Mouse (Mus musculus): Measurements from ENCODE around the gene 2610028H24Rik. TPM values are rescaled to one million over a fixed set of nuclear protein-coding genes. Genes with fewer than 3 reads are reported as not detected.

2610028H24Rik gene
- total and polyA plus RNA-seq, 3 experiments = 0.25 TPM; not detected in 2

DNA sequence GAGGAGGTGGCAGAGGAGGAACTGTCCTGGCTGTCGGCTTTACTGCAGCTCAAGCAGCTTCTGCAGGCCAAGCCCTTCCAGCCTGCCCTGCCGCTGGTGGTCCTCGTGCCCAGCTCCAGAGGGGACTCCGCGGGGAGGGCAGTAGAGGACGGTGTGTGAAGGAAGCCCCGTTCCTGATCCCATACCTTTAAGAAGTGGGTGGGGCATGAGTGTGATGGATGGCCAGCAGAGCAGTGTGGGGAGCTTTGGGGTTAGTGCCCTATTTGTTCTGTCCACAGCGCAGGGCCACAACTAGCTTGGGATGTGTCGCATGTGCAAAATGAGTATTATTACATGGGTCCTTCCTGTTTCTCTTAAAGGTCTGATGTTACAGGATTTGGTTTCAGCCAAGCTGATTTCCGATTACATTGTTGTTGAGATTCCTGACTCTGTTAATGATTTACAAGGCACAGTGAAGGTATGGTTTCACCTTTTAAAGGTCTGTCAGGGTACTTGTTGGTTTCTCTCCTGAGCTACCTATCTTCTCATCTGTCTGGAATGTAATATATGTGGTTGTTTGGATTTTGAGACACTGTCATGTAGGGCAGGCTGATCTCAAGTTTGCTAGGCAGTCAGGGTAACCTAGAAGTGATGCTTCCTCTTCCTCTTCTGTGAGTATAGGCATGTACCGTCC lies 55.5 kb downstream of the 2610028H24Rik start:
- Histone ChIP-seq H3K9me3 (replicated peaks; ENCODE audit: low read length) (no peaks in the 10 kb centered on the region), H3K4me3 (replicated peaks in 1 of 3; ENCODE audit: low read depth in 2 of 3, low read length in 2 of 3, poor library complexity in 1 of 3) (no peak overlapping the region), H3K27ac (ENCODE audit: insufficient read depth, low read depth) (no peak overlapping the region), H3K4me1 (ENCODE audit: control insufficient read depth in 1 of 2, insufficient read depth in 2 of 2) (no peaks in the 10 kb centered on the region), H3K79me2 (replicated peaks; ENCODE audit: control insufficient read depth, extremely low read depth, insufficient read depth, poor library complexity, severe bottlenecking) (no peaks in the 10 kb centered on the region), H3K4me2 (ENCODE audit: insufficient read depth, low read depth, poor library complexity, severe bottlenecking) (no peak overlapping the region), H3K9ac (ENCODE audit: insufficient read depth, low read depth) (no peak overlapping the region), H3K27me3 (replicated peaks) (no peaks in the 10 kb centered on the region), H3K36me3 (replicated peaks in 1 of 2; ENCODE audit: control insufficient read depth in 1 of 2, insufficient read depth in 1 of 2, low read length in 1 of 2) (peaks cover 70 to 90% of the 10 kb centered on the region in 2 experiments)
- in situ Hi-C loops (cut with MboI; ENCODE audit: low pct_ligation_motif_present, low pct_unique_long_range_greater_than_20kb, low sequenced_read_pairs) = no loop called here
- dilution Hi-C loops (cut with MboI; ENCODE audit: extremely low pct_ligation_motif_present, extremely low pct_unique_long_range_greater_than_20kb, low sequenced_read_pairs) = no loop called here
- DNase-seq (ENCODE audit: extremely low read depth) = no peak
- no peak for TF ChIP-seq GABPA (IDR thresholded peaks at IDR 0.05; ENCODE audit: insufficient replicate concordance, low read depth, low read length)
- TF ChIP-seq NRF1 (IDR thresholded peaks at IDR 0.05; ENCODE audit: low read depth, low read length) = no peak
- no peak for TF ChIP-seq CTCF (conservative IDR thresholded peaks at IDR 0.05 in 1 of 2, IDR thresholded peaks at IDR 0.05 in 1 of 2; ENCODE audit: low read depth in 2 of 2, low read length in 2 of 2)
- TF ChIP-seq ELF1 (IDR thresholded peaks at IDR 0.05; ENCODE audit: low read depth, low read length) = no peak
- TF ChIP-seq ZNF384 (IDR thresholded peaks at IDR 0.05; ENCODE audit: low read depth, low read length) = no peak
- TF ChIP-seq ZC3H11A (IDR thresholded peaks at IDR 0.05; ENCODE audit: low read depth, low read length) = no peak
- TF ChIP-seq POLR2AphosphoS2 (IDR thresholded peaks at IDR 0.05; ENCODE audit: low read depth, low read length) = no peak
- no peak for TF ChIP-seq TBP (conservative IDR thresholded peaks at IDR 0.05; ENCODE audit: low read depth, low read length)
- no peak for TF ChIP-seq JUND (conservative IDR thresholded peaks at IDR 0.05; ENCODE audit: low read depth, low read length)
- no peak for TF ChIP-seq CHD2 (IDR thresholded peaks at IDR 0.05; ENCODE audit: low read length)
- no peak for TF ChIP-seq MYC (IDR thresholded peaks at IDR 0.05; ENCODE audit: low read depth, low read length)
- no peak for TF ChIP-seq USF1 (IDR thresholded peaks at IDR 0.05; ENCODE audit: low read depth, low read length)
- TF ChIP-seq TCF12 (IDR thresholded peaks at IDR 0.05; ENCODE audit: low read depth, low read length) = no peak

GRCm38 (mm10) chr10:76505865-76506264 lies 57.0 kb downstream of the 2610028H24Rik start:
- H3K4me3 ChIP-seq (replicated peaks in 1 of 3; ENCODE audit: low read depth in 2 of 3, low read length in 2 of 3, poor library complexity in 1 of 3) = no peak overlapping the region
- peaks cover 64 to 90% of the 10 kb centered on the region in 2 experiments for H3K36me3 ChIP-seq (replicated peaks in 1 of 2; ENCODE audit: control insufficient read depth in 1 of 2, insufficient read depth in 1 of 2, low read length in 1 of 2)
- dilution Hi-C loops (cut with MboI; ENCODE audit: extremely low pct_ligation_motif_present, extremely low pct_unique_long_range_greater_than_20kb, low sequenced_read_pairs) = no loop called here
- no peak overlapping the region for H3K4me2 ChIP-seq (ENCODE audit: insufficient read depth, low read depth, poor library complexity, severe bottlenecking)
- H3K79me2 ChIP-seq (replicated peaks; ENCODE audit: control insufficient read depth, extremely low read depth, insufficient read depth, poor library complexity, severe bottlenecking) = no peaks in the 10 kb centered on the region
- no peak for DNase-seq (ENCODE audit: extremely low read depth)
- in situ Hi-C loops (cut with MboI; ENCODE audit: low pct_ligation_motif_present, low pct_unique_long_range_greater_than_20kb, low sequenced_read_pairs) = no loop called here
- no peaks in the 10 kb centered on the region for H3K27me3 ChIP-seq (replicated peaks)
- H3K27ac ChIP-seq (ENCODE audit: insufficient read depth, low read depth) = no peak overlapping the region
- no peaks in the 10 kb centered on the region for H3K4me1 ChIP-seq (ENCODE audit: control insufficient read depth in 1 of 2, insufficient read depth in 2 of 2)
- TF ChIP-seq RCOR1 (conservative IDR thresholded peaks at IDR 0.05; ENCODE audit: low read depth, low read length) = no peak
- no peak for TF ChIP-seq TBP (conservative IDR thresholded peaks at IDR 0.05; ENCODE audit: low read depth, low read length)
- no peak for TF ChIP-seq ZC3H11A (IDR thresholded peaks at IDR 0.05; ENCODE audit: low read depth, low read length)
- TF ChIP-seq CHD1 (IDR thresholded peaks at IDR 0.05; ENCODE audit: low read depth, low read length) = no peak
- TF ChIP-seq USF1 (IDR thresholded peaks at IDR 0.05; ENCODE audit: low read depth, low read length) = no peak
- TF ChIP-seq GABPA (IDR thresholded peaks at IDR 0.05; ENCODE audit: insufficient replicate concordance, low read depth, low read length) = no peak
- no peak for TF ChIP-seq MAFK (IDR thresholded peaks at IDR 0.05; ENCODE audit: insufficient replicate concordance, low read length)
- no peak for TF ChIP-seq HCFC1 (IDR thresholded peaks at IDR 0.05; ENCODE audit: low read depth, low read length)
- no peak for TF ChIP-seq BHLHE40 (IDR thresholded peaks at IDR 0.05; ENCODE audit: low read depth, low read length)
- no peak for TF ChIP-seq MEF2A (IDR thresholded peaks at IDR 0.05; ENCODE audit: borderline replicate concordance, low read depth, low read length)
- no peak for TF ChIP-seq POLR2A (IDR thresholded peaks at IDR 0.05; ENCODE audit: low read depth, low read length)
- TF ChIP-seq ELF1 (IDR thresholded peaks at IDR 0.05; ENCODE audit: low read depth, low read length) = no peak
- TF ChIP-seq MAX (IDR thresholded peaks at IDR 0.05; ENCODE audit: low read length) = no peak
- TF ChIP-seq JUN (IDR thresholded peaks at IDR 0.05; ENCODE audit: insufficient read depth, low read depth, low read length) = no peak
- no peak for TF ChIP-seq KAT2A (IDR thresholded peaks at IDR 0.05; ENCODE audit: insufficient replicate concordance, low read length)
- TF ChIP-seq UBTF (IDR thresholded peaks at IDR 0.05; ENCODE audit: low read depth, low read length) = no peak
- no peak for TF ChIP-seq USF2 (conservative IDR thresholded peaks at IDR 0.05; ENCODE audit: low read depth, low read length)
- TF ChIP-seq ZKSCAN1 (IDR thresholded peaks at IDR 0.05; ENCODE audit: borderline replicate concordance, low read depth, low read length) = no peak
- TF ChIP-seq ZNF384 (IDR thresholded peaks at IDR 0.05; ENCODE audit: low read depth, low read length) = no peak
- H3K9ac ChIP-seq (ENCODE audit: insufficient read depth, low read depth) = no peak overlapping the region
- H3K9me3 ChIP-seq (replicated peaks; ENCODE audit: low read length) = no peaks in the 10 kb centered on the region
